Mouse (Mus musculus) gastrocnemius, adult 18-20 months (tissue): ENCODE data around the gene Pnpla1. TPM values are rescaled to one million over a fixed set of nuclear protein-coding genes. Genes with fewer than 3 reads are reported as not detected.

ENCODE experiments used
- DNase-seq: peaks from one replicate; pipeline ENCODE4 v3.0.0; 2021; ENCODE audit warnings: low spot score
- total RNA-seq, 2 experiments: library from RNA; stranded (reverse); gene quantifications; 2 replicates each; pipeline ENCODE4 v1.2.3; 2021

Gene Pnpla1
- total RNA-seq, 2 experiments from 2014 or later: 0.05 TPM; not detected in 1

- no peak for DNase-seq
Measured at GRCm38 (mm10) chr17:28882810-28883209, 24.6 kb downstream of the Pnpla1 start.

GRCm38 (mm10) chr17:28883941-28884516, 25.8 kb downstream of the Pnpla1 start:
- no peak for DNase-seq

- no peak for DNase-seq
Measured at GRCm38 (mm10) chr17:28885231-28885630, 27.0 kb downstream of the Pnpla1 start.

GRCm38 (mm10) chr17:28886266-28886665, 28.1 kb downstream of the Pnpla1 start:
- no peak for DNase-seq

GRCm38 (mm10) chr17:28894050-28894767, 36.0 kb downstream of the Pnpla1 start:
- DNase-seq: no peak

GRCm38 (mm10) chr17:28895217-28895875, 37.1 kb downstream of the Pnpla1 start:
- DNase-seq: no peak

GRCm38 (mm10) chr17:28896095-28896780, 38.0 kb downstream of the Pnpla1 start:
- DNase-seq: no peak

GRCm38 (mm10) chr17:28897817-28898216, 39.6 kb downstream of the Pnpla1 start:
- no peak for DNase-seq

GRCm38 (mm10) chr17:28898249-28898648, 40.0 kb downstream of the Pnpla1 start:
- DNase-seq: no peak

- no peak for DNase-seq
Measured at GRCm38 (mm10) chr17:28899427-28899826, 41.2 kb downstream of the Pnpla1 start.

GRCm38 (mm10) chr17:28901559-28901958, 43.3 kb downstream of the Pnpla1 start:
- no peak for DNase-seq

- DNase-seq: peak; percentile 68
Measured at GRCm38 (mm10) chr17:28904546-28905376, 46.5 kb downstream of the Pnpla1 start.

- DNase-seq: no peak
Measured at GRCm38 (mm10) chr17:28905377-28905916, 47.2 kb downstream of the Pnpla1 start.

- DNase-seq: no peak
Measured at GRCm38 (mm10) chr17:28907959-28908358, 49.7 kb downstream of the Pnpla1 start.

- peak; percentile 42 for DNase-seq
Measured at GRCm38 (mm10) chr17:28909252-28909941, 51.2 kb downstream of the Pnpla1 start.

GRCm38 (mm10) chr17:28910139-28910538, 51.9 kb downstream of the Pnpla1 start:
- no peak for DNase-seq

- no peak for DNase-seq
Measured at GRCm38 (mm10) chr17:28913200-28913599, 55.0 kb downstream of the Pnpla1 start.

GRCm38 (mm10) chr17:28913940-28914339, 55.7 kb downstream of the Pnpla1 start:
- no peak for DNase-seq

- no peak for DNase-seq
Measured at GRCm38 (mm10) chr17:28915060-28915628, 56.9 kb downstream of the Pnpla1 start, which contains the start of gene 4930539E08Rik. TSS of gene 4930539E08Rik (minus strand) at chr17:28915324.

GRCm38 (mm10) chr17:28916520-28916919, 58.3 kb downstream of the Pnpla1 start:
- no peak for DNase-seq
